Mouse (Mus musculus) midbrain, postnatal 0 days (tissue): ENCODE data around the gene Chit1. TPM values are rescaled to one million over a fixed set of nuclear protein-coding genes. Genes with fewer than 3 reads are reported as not detected.

Experiments
- ATAC-seq: fragments of 200-750 bp; cut with Nextera tagmentation; 2 replicates; pipeline ENCODE4 v1.8.0; 2017; ENCODE audit warnings: moderate number of reproducible peaks, mild to moderate bottlenecking, moderate TSS enrichment, moderate library complexity; ENCODE audit not compliant: low FRiP score
- DNase-seq: peaks from one replicate; pipeline ENCODE4 v3.0.0-alpha.2; 2015; ENCODE audit warnings: low spot score
- H3K27ac ChIP-seq: fragments of 300-500 bp; sonication (generic); 2 replicates; pipeline ENCODE4 v1.5.1; 2014; ENCODE audit warnings: low read depth, mild to moderate bottlenecking, low read length, mixed read lengths
- H3K27me3 ChIP-seq: fragments of 300-500 bp; sonication (generic); 2 replicates; pipeline ENCODE4 v1.6.1; 2014; ENCODE audit warnings: low read length, control low read depth, mixed read lengths; ENCODE audit not compliant: insufficient read depth
- H3K36me3 ChIP-seq: fragments of 300-500 bp; sonication (generic); 2 replicates; pipeline ENCODE4 v1.6.1; 2014; ENCODE audit warnings: low read length, control low read depth, mixed read lengths; ENCODE audit not compliant: insufficient read depth
- H3K4me1 ChIP-seq: fragments of 300-500 bp; sonication (generic); 2 replicates; pipeline ENCODE4 v1.6.1; 2014; ENCODE audit warnings: mild to moderate bottlenecking, control low read depth, antibody characterized with exemption, low read length, mixed read lengths; ENCODE audit not compliant: insufficient read depth
- H3K4me2 ChIP-seq: fragments of 300-500 bp; sonication (generic); 2 replicates; pipeline ENCODE4 v1.6.1; 2014; ENCODE audit warnings: low read depth, mild to moderate bottlenecking, low read length, mixed read lengths; ENCODE audit not compliant: poor library complexity, severe bottlenecking
- H3K4me3 ChIP-seq: fragments of 300-500 bp; sonication (generic); 2 replicates; pipeline ENCODE4 v1.5.1; 2014; ENCODE audit warnings: low read depth, mild to moderate bottlenecking, low read length, moderate library complexity
- H3K9ac ChIP-seq: fragments of 300-500 bp; sonication (generic); replicated peaks from 2 replicates; pipeline ENCODE4 v1.6.1; 2014; ENCODE audit warnings: mild to moderate bottlenecking, low read length, moderate library complexity, mixed read lengths; ENCODE audit not compliant: poor library complexity, severe bottlenecking
- H3K9me3 ChIP-seq: fragments of 300-500 bp; sonication (generic); 2 replicates; pipeline ENCODE4 v1.6.1; 2016; ENCODE audit warnings: low read length, control low read depth
- CTCF ChIP-seq: IDR thresholded peaks from 2 replicates; pipeline ENCODE4 v1.5.1; 2016; ENCODE audit warnings: antibody characterized with exemption, mild to moderate bottlenecking
- WGBS: fragments of 180-500 bp; shearing (Covaris S2); extraction: QIAGEN DNeasy Blood & Tissue Kit; methylation state at CpG from one replicate; pipeline ENCODE4 v1.1.7; 2014; 5-methylcytosine and 5-hydroxymethylcytosine counted together
- polyA plus RNA-seq: library from polyadenylated mRNA; unstranded; fragments of >200 nt; fragmentation: Nextera tagmentation; extraction: Ambion mirVana; gene quantifications from 2 replicates; pipeline ENCODE4 v1.2.1, GENCODE M21; 2015
- total RNA-seq: library from RNA; depleted of rRNA; stranded (reverse); fragments of >200 nt; gene quantifications from 2 replicates; pipeline ENCODE4 v1.2.3, GENCODE M21; 2014

Chit1 gene
- total and polyA plus RNA-seq, 2 experiments from 2014 or later: 0.21 to 0.99 TPM

GRCm38 (mm10) chr1:134168567-134168966, 57.5 kb downstream of the Chit1 start:
- no peak for ATAC-seq
- H3K4me1 ChIP-seq: no peaks in the 10 kb centered on the region

GRCm38 (mm10) chr1:134168985-134169697, 58.1 kb downstream of the Chit1 start:
- no peak overlapping the region for H3K27ac ChIP-seq
- DNase-seq (no peak), ATAC-seq (no peak)
- H3K9me3 ChIP-seq: no peaks in the 10 kb centered on the region
- H3K4me3 ChIP-seq: no peak overlapping the region
- no peak for TF ChIP-seq CTCF
- 89% methylated on average over 8 of the region's 8 CpGs for WGBS
- no peaks in the 10 kb centered on the region for H3K27me3 ChIP-seq
- H3K4me1 ChIP-seq: no peaks in the 10 kb centered on the region
- no peak overlapping the region for H3K9ac ChIP-seq
- no peak overlapping the region for H3K4me2 ChIP-seq
- H3K36me3 ChIP-seq: no peaks in the 10 kb centered on the region

More at GRCm38 (mm10) chr1:134168567-134168966, 57.5 kb downstream of the Chit1 start:
- no peak for TF ChIP-seq CTCF
- DNase-seq: no peak
- no peaks in the 10 kb centered on the region for H3K27me3 ChIP-seq
- H3K9ac ChIP-seq: no peak overlapping the region
- H3K4me2 ChIP-seq: no peak overlapping the region
- 79% methylated on average over 3 of the region's 3 CpGs for WGBS
- H3K4me3 ChIP-seq: no peak overlapping the region
- no peaks in the 10 kb centered on the region for H3K36me3 ChIP-seq
- no peaks in the 10 kb centered on the region for H3K9me3 ChIP-seq
- H3K27ac ChIP-seq: no peak overlapping the region

GRCm38 (mm10) chr1:134173081-134173480, 62.0 kb downstream of the Chit1 start:
- Histone ChIP-seq H3K9ac (no peak overlapping the region), H3K27me3 (no peaks in the 10 kb centered on the region), H3K4me1 (no peaks in the 10 kb centered on the region), H3K4me2 (no peak overlapping the region), H3K9me3 (no peaks in the 10 kb centered on the region), H3K27ac (no peak overlapping the region), H3K4me3 (no peak overlapping the region), H3K36me3 (no peaks in the 10 kb centered on the region)
- WGBS: 68% methylated on average over 7 of the region's 7 CpGs
- no peak for TF ChIP-seq CTCF
- no peak for DNase-seq
- no peak for ATAC-seq

GRCm38 (mm10) chr1:134177976-134178375, 66.9 kb downstream of the Chit1 start:
- Histone ChIP-seq H3K27me3 (no peaks in the 10 kb centered on the region), H3K4me3 (no peak overlapping the region), H3K4me2 (no peak overlapping the region), H3K9ac (no peak overlapping the region), H3K4me1 (0 out of 2 replicates have a peak, but pooled peaks cover 3% of the 10 kb centered on the region), H3K9me3 (no peaks in the 10 kb centered on the region), H3K27ac (no peak overlapping the region), H3K36me3 (no peaks in the 10 kb centered on the region)
- 89% methylated on average over 5 of the region's 5 CpGs for WGBS
- no peak for ATAC-seq
- no peak for DNase-seq
- no peak for TF ChIP-seq CTCF

GRCm38 (mm10) chr1:134182025-134182424, 71.0 kb downstream of the Chit1 start, which contains the start of gene Chil1:
Gene Chil1 (plus strand): TSS chr1:134182176.
- Histone ChIP-seq H3K36me3 (no peaks in the 10 kb centered on the region), H3K4me1 (0 out of 2 replicates have a peak, but pooled peaks cover 3% of the 10 kb centered on the region), H3K9ac (no peak within 1 kb of the TSS), H3K27ac (no peak within 1 kb of the TSS), H3K4me2 (no peak within 1 kb of the TSS), H3K27me3 (no peaks in the 10 kb centered on the region), H3K9me3 (no peaks in the 10 kb centered on the region), H3K4me3 (no peak within 1 kb of the TSS)
- 52% methylated on average over 4 of the region's 4 CpGs for WGBS
- no peak for DNase-seq
- ATAC-seq: no peak
- no peak for TF ChIP-seq CTCF

- Histone ChIP-seq H3K36me3 (no peaks in the 10 kb centered on the region), H3K4me3 (no peak overlapping the region), H3K27ac (no peak overlapping the region), H3K4me1 (peaks cover 14% of the 10 kb centered on the region), H3K27me3 (no peaks in the 10 kb centered on the region), H3K4me2 (no peak overlapping the region), H3K9me3 (no peaks in the 10 kb centered on the region), H3K9ac (no peak overlapping the region)
- DNase-seq (no peak), ATAC-seq (no peak)
- no peak for TF ChIP-seq CTCF
- WGBS: 91% methylated on average over 4 of the region's 4 CpGs
These were observed 73.0 kb downstream of the Chit1 start for GRCm38 (mm10) chr1:134184089-134184488.
